Mouse (Mus musculus) midbrain, embryonic 16.5 days (tissue): ENCODE data around the gene Ccdc182. TPM values are rescaled to one million over a fixed set of nuclear protein-coding genes. Genes with fewer than 3 reads are reported as not detected.

Experiments
- ATAC-seq: fragments of 200-750 bp; cut with Nextera tagmentation; 2 replicates; pipeline ENCODE4 v1.8.0; 2017; ENCODE audit warnings: moderate TSS enrichment
- H3K27ac ChIP-seq: fragments of 300-500 bp; sonication (generic); 2 replicates; pipeline ENCODE4 v1.5.1; 2014; ENCODE audit warnings: mild to moderate bottlenecking, low read length, mixed read lengths
- H3K27me3 ChIP-seq: fragments of 300-500 bp; sonication (generic); 2 replicates; pipeline ENCODE4 v1.6.1; 2014; ENCODE audit warnings: low read depth, low read length, mixed read lengths; ENCODE audit not compliant: control insufficient read depth, insufficient read depth
- H3K36me3 ChIP-seq: fragments of 300-500 bp; sonication (generic); 2 replicates; pipeline ENCODE4 v1.6.1; 2014; ENCODE audit warnings: mild to moderate bottlenecking, low read length, moderate library complexity, mixed read lengths; ENCODE audit not compliant: control insufficient read depth, insufficient read depth
- H3K4me1 ChIP-seq: fragments of 300-500 bp; sonication (generic); 2 replicates; pipeline ENCODE4 v1.6.1; 2014; ENCODE audit warnings: mild to moderate bottlenecking, low read length, mixed read lengths; ENCODE audit not compliant: control insufficient read depth, insufficient read depth
- H3K4me2 ChIP-seq: fragments of 300-500 bp; sonication (generic); 2 replicates; pipeline ENCODE4 v1.6.1; 2014; ENCODE audit warnings: mild to moderate bottlenecking, low read length, mixed read lengths
- H3K4me3 ChIP-seq: fragments of 300-500 bp; sonication (generic); 2 replicates; pipeline ENCODE4 v1.5.1; 2014; ENCODE audit warnings: low read depth, mild to moderate bottlenecking, low read length, moderate library complexity, mixed read lengths
- H3K9ac ChIP-seq: fragments of 300-500 bp; sonication (generic); 2 replicates; pipeline ENCODE4 v1.6.1; 2014; ENCODE audit warnings: low read depth, low read length, mixed read lengths
- H3K9me3 ChIP-seq: fragments of 300-500 bp; sonication (generic); replicated peaks from 2 replicates; pipeline ENCODE4 v1.6.1; 2014; ENCODE audit warnings: mild to moderate bottlenecking, low read length, mixed read lengths; ENCODE audit not compliant: control insufficient read depth, poor library complexity, severe bottlenecking
- WGBS: fragments of 180-500 bp; shearing (Covaris S2); extraction: QIAGEN DNeasy Blood & Tissue Kit; methylation state at CpG from one replicate; pipeline ENCODE4 v1.1.7; 2014; 5-methylcytosine and 5-hydroxymethylcytosine counted together
- polyA plus RNA-seq: library from polyadenylated mRNA; unstranded; fragments of >200 nt; fragmentation: Nextera tagmentation; extraction: Ambion mirVana; gene quantifications from 2 replicates; pipeline ENCODE4 v1.2.1, GENCODE M21; 2015

The Ccdc182 gene
- polyA plus RNA-seq, 1 experiment from 2014 or later, result not detected

DNA sequence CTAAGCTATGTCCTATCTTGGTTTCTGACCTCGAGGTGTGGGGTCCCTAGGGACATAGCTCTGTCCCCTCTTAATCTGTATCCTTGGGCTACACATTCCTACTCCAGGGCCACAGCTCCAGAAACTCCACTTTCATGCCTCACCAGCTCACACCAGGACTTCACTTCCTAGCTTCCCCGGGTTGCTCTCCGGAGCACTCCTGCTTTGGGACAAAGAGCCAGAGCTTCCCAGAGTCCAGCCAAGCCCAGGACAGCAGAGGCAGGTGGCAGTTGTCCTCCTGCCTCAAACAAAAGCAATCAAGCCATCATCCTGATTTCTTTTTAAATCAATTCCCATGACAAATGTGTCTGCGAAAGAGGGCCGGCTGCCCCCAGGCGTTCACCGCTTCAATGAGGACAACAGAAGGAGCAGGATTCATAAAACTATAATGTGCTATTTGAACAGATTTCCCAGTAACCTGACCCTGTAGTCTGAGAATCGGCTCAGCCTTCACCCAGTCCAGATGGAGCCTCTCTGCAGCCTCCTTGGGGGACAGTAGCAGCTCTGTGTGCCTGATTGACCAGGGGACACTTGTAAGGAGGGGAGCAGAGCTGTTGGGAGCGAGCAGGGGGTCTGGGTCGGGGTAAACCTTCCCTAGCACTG is 15.3 kb downstream of the Ccdc182 start:
- H3K36me3 ChIP-seq, result no peaks in the 10 kb centered on the region
- H3K9me3 ChIP-seq, result no peaks in the 10 kb centered on the region
- H3K4me1 ChIP-seq, result peaks cover 12% of the 10 kb centered on the region
- no peaks in the 10 kb centered on the region for H3K27me3 ChIP-seq
- H3K4me2 ChIP-seq, result no peak overlapping the region
- H3K27ac ChIP-seq, result no peak overlapping the region
- WGBS, result 27% methylated on average over 10 of the region's 10 CpGs
- H3K4me3 ChIP-seq, result no peak overlapping the region
- ATAC-seq, result no peak
- no peak overlapping the region for H3K9ac ChIP-seq

DNA sequence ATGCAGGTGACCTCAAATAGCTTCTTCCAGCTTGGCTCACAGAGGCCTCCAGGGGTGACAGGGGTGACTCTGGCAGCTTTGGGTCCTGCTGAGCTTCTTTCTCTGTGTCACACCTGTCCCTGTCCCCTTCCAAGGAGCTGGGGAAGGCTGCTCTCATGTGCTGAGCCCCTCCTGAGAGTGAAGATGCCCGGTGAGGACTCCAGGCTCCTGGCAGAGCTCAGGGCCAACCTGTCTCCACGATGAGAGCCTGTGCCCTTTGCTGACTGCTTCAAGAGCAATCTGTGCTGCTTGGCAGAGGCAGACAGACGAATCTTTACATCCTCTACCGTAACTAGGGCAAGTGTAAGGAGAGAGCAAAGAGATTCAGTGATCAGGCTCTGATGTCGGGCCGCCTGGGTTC is 16.9 kb downstream of the Ccdc182 start:
- Histone ChIP-seq H3K4me1 (peaks cover 10% of the 10 kb centered on the region), H3K27ac (no peak overlapping the region), H3K9me3 (no peaks in the 10 kb centered on the region), H3K9ac (peak overlapping the region; percentile 16; the same call in 1 of the 2 replicates), H3K27me3 (no peaks in the 10 kb centered on the region), H3K4me3 (no peak overlapping the region), H3K4me2 (no peak overlapping the region), H3K36me3 (no peaks in the 10 kb centered on the region)
- 69% methylated on average over 6 of the region's 6 CpGs for WGBS
- ATAC-seq, result no peak

DNA sequence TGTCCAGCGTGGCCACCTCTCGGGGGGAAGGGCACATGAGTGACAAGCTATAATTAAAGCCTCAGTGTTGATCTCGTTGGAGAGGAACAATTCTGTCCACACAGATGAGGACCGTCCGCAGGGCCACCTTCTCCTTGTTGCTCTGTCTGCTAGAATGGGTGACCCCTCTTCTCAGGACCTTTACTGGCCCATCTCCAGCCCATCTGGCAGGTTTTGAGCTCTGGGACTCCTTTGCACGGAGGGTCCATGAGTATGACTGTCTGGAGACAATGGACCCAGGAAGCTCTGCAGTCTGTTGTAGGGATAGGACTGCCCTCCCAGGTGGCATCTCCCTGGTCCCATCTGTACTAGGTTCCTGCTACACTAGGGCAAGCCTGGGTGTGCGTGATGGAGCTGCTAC is 17.7 kb downstream of the Ccdc182 start:
- 64% methylated on average over 7 of the region's 7 CpGs for WGBS
- no peak for ATAC-seq
- Histone ChIP-seq H3K4me3 (no peak overlapping the region), H3K9ac (no peak overlapping the region), H3K4me2 (no peak overlapping the region), H3K4me1 (peaks cover 11% of the 10 kb centered on the region), H3K36me3 (no peaks in the 10 kb centered on the region), H3K9me3 (no peaks in the 10 kb centered on the region), H3K27ac (no peak overlapping the region), H3K27me3 (no peaks in the 10 kb centered on the region)

DNA sequence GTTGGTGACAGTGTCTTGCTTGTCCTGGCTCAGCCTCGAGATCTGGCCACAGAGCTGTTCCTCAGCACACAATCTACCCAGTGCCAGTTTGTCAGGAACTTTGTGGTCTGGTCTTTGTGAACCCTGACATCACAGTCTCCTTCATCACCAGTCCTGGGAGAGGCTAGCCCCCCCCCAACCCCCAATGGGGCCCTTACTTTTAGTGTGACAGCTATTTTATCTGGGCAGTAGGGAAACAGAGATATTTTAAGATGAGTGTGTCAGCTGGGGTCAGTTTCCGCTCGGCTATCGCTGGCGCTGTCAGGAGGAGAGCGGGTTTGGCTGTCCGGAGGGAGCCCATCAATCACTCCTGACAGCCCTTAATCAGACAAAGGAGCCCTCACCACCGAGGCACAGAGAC is 19.7 kb downstream of the Ccdc182 start:
- no peak for ATAC-seq
- Histone ChIP-seq H3K36me3 (no peaks in the 10 kb centered on the region), H3K4me2 (no peak overlapping the region), H3K9me3 (no peaks in the 10 kb centered on the region), H3K9ac (no peak overlapping the region), H3K4me1 (peaks cover 18% of the 10 kb centered on the region), H3K27me3 (no peaks in the 10 kb centered on the region), H3K4me3 (no peak overlapping the region), H3K27ac (no peak overlapping the region)
- 42% methylated on average over 8 of the region's 8 CpGs for WGBS

DNA sequence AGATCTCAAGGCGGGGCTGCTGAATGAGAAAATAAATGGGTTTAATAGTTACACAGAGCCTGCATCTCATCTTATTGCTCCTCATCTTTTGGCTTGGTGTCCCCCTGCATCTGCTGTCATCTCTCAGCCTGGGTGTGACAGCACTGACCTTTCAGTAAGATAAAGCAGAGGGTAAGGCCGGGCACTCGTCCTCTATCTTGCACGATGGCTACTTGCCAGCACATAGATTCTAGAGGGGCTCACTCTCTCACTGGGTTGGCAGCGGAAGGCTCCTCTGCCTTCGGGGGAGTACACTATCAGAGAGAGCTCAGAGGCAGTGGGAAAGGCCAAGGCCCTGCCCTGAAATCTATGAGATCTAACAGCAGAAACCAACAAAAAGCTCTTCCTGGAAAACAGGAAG is 20.6 kb downstream of the Ccdc182 start:
- Histone ChIP-seq H3K27me3 (no peaks in the 10 kb centered on the region), H3K4me1 (peaks cover 13% of the 10 kb centered on the region), H3K4me3 (no peak overlapping the region), H3K4me2 (no peak overlapping the region), H3K36me3 (no peaks in the 10 kb centered on the region), H3K27ac (no peak overlapping the region), H3K9ac (no peak overlapping the region), H3K9me3 (no peaks in the 10 kb centered on the region)
- no peak for ATAC-seq
- 69% methylated on average over 6 of the region's 6 CpGs for WGBS

GRCm38 (mm10) chr11:88315393-88315792 is 21.5 kb downstream of the Ccdc182 start:
- WGBS, result 87% methylated on average over 5 of the region's 5 CpGs
- Histone ChIP-seq H3K9ac (no peak overlapping the region), H3K4me2 (no peak overlapping the region), H3K27me3 (no peaks in the 10 kb centered on the region), H3K36me3 (no peaks in the 10 kb centered on the region), H3K4me3 (no peak overlapping the region), H3K9me3 (no peaks in the 10 kb centered on the region), H3K27ac (no peak overlapping the region), H3K4me1 (peaks cover 13% of the 10 kb centered on the region)
- ATAC-seq, result no peak

DNA sequence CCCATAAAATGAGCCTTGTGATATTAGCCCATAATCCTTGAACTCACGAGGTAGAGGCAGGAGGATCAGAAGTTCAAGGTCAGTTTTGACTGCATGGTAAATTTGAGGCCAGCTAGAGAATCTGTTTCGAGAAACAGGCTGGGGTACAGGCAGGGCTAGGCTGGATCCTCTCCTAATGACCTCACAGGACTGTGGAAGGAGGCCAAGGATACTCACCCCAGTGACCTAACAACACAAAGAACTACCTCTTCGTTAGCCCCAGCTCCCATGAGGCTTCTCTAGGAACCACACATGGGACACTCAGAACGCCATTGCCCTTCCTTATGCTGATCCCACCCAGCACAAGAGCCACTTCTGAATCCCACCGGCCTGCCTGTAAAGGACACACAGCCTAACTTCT is 25.0 kb downstream of the Ccdc182 start:
- Histone ChIP-seq H3K4me1 (peaks cover 13% of the 10 kb centered on the region), H3K4me3 (no peak overlapping the region), H3K9me3 (no peaks in the 10 kb centered on the region), H3K4me2 (no peak overlapping the region), H3K27ac (no peak overlapping the region), H3K27me3 (no peaks in the 10 kb centered on the region), H3K36me3 (no peaks in the 10 kb centered on the region), H3K9ac (no peak overlapping the region)
- 73% methylated on average over 5 of the region's 5 CpGs for WGBS
- ATAC-seq, result no peak

DNA sequence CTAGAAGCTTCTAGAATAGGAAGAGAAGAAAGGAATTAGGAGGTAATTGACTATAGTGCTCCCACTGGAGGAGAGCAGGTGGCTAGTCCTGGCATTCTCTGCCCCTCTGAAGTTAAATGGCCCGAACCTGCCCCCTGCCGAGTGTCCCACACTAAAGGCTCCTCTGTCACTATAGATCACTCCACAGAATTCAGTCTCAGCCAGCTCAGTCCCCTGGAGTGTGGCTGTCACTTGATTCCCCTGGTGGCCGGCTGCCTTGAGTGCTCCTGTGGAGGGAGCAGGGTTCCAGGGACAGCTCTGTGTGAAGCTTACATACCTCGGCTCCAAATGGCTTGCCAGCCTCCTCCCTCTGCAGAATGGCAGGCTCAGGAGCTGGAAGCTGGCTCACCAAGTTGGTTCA is 33.2 kb downstream of the Ccdc182 start:
- H3K4me2 ChIP-seq, result no peak overlapping the region
- no peak for ATAC-seq
- no peak overlapping the region for H3K27ac ChIP-seq
- peaks cover 7% of the 10 kb centered on the region; the same call in 1 of the 2 replicates for H3K4me1 ChIP-seq
- H3K27me3 ChIP-seq, result no peaks in the 10 kb centered on the region
- H3K9me3 ChIP-seq, result no peaks in the 10 kb centered on the region
- H3K4me3 ChIP-seq, result no peak overlapping the region
- H3K9ac ChIP-seq, result no peak overlapping the region
- H3K36me3 ChIP-seq, result no peaks in the 10 kb centered on the region
- 11% methylated on average over 4 of the region's 4 CpGs for WGBS

- H3K9me3 ChIP-seq, result no peaks in the 10 kb centered on the region
- ATAC-seq, result no peak
- no peak overlapping the region for H3K27ac ChIP-seq
- no peak overlapping the region for H3K9ac ChIP-seq
- no peak overlapping the region for H3K4me3 ChIP-seq
- WGBS, result 76% methylated on average over 17 of the region's 17 CpGs
- H3K4me2 ChIP-seq, result no peak overlapping the region
- peaks cover 7% of the 10 kb centered on the region; the same call in 1 of the 2 replicates for H3K4me1 ChIP-seq
- no peaks in the 10 kb centered on the region for H3K36me3 ChIP-seq
- no peaks in the 10 kb centered on the region for H3K27me3 ChIP-seq
These were observed 35.1 kb downstream of the Ccdc182 start for GRCm38 (mm10) chr11:88328813-88329595.
